Mouse (Mus musculus): Measurements from ENCODE around the gene Knl1.
A peak's percentile ranks its signal among the peaks of the same experiment; 100 is the strongest.

The Knl1 gene

GRCm38 (mm10) chr2:119040882-119041281 is 6.0 kb upstream of the Knl1 start:
- peak in 1 of 2 experiments; percentile 30 for DNase-seq

- DNase-seq, result no peak
These were observed 1.8 kb upstream of the Knl1 start for GRCm38 (mm10) chr2:119045163-119045562.

DNA sequence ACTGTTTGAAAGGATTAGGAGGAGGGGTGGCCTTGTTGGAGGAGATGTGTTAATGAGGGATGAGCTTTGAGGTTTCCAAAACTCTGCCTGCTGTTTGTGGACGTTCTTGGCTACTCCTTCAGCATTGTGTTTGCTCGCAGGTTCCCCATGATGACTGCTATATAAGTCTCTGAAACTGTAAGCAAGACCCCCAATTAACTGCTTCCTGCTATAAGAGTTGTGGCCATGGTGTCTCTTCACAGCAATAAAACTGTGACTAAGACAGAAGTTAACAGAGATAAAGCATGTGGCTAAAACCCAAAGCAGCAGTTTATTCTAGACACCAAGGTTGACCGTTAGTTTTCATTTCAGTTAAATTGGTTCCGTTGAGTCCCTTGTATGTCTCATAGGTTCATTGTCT is 930 bp downstream of the Knl1 start:
- DNase-seq, result no peak

- no peak for DNase-seq
These were observed 3.3 kb downstream of the Knl1 start for GRCm38 (mm10) chr2:119050132-119050650.

GRCm38 (mm10) chr2:119060139-119060538 is 13.2 kb downstream of the Knl1 start:
- DNase-seq, result no peak

- DNase-seq, result no peak
These were observed 25.5 kb downstream of the Knl1 start for GRCm38 (mm10) chr2:119072397-119072796.

DNA sequence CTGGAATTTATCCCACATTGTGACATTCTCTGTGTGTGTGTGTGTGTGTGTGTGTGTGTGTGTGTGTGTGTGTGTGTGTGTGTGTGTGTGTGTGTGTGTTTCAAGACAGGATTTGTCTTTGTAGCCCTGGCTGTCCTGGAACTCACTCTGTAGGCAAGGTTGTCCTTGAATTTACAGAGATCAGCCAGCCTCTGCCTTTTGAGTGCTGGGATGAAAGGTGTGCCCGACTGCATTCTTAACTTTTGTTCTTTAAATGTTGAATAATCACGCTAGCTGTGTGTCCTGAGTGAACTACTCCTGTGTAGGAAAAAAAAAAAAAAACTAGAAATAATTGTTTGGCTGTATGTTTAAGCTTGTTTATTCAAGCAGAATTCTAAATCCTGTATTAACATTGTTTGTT is 39.2 kb downstream of the Knl1 start:
- no peak for DNase-seq

GRCm38 (mm10) chr2:119101552-119101951 is 54.6 kb downstream of the Knl1 start:
- no peak for DNase-seq

DNA sequence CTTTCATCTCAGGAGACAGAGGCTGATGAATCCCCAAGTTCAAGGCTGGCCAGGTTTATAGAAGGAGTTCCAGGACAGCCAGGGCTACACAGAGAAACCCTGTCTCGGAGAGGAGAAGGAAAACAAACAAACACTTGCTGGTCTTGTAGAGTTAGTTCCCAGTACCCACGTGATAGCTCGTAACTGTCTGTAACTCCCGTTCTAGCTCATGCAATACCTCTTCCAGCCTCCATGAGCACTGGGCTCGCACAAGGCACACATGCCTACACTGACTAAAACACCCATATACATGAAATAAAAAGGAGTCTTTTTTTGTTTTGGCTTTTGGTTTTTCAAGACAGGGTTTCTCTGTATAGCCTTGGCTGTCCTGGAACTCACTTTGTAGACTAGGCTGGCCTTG is 59.7 kb downstream of the Knl1 start:
- DNase-seq, result no peak

DNA sequence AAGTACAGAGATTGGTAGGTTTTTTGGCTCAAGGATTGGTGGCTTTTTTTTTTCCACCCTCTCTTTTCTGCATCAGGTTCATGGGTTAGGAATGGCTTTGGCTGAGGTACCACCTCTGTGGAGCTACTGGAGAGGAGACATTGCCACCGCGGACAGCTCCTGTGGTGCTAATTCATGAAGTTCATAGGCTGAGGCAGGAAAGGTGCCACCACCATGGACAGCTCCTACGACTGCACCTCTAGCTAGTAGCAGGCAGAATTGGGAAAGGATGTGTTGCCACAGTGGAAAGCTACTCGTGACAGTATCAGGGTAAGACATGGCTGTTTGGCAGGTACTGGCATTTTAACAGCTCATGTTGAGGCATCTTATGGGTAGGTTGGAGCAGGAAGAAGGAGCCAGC is 61.6 kb downstream of the Knl1 start:
- DNase-seq, result peak; percentile 4 to 61

GRCm38 (mm10) chr2:119111060-119111459 is 64.1 kb downstream of the Knl1 start:
- DNase-seq, result no peak

DNA sequence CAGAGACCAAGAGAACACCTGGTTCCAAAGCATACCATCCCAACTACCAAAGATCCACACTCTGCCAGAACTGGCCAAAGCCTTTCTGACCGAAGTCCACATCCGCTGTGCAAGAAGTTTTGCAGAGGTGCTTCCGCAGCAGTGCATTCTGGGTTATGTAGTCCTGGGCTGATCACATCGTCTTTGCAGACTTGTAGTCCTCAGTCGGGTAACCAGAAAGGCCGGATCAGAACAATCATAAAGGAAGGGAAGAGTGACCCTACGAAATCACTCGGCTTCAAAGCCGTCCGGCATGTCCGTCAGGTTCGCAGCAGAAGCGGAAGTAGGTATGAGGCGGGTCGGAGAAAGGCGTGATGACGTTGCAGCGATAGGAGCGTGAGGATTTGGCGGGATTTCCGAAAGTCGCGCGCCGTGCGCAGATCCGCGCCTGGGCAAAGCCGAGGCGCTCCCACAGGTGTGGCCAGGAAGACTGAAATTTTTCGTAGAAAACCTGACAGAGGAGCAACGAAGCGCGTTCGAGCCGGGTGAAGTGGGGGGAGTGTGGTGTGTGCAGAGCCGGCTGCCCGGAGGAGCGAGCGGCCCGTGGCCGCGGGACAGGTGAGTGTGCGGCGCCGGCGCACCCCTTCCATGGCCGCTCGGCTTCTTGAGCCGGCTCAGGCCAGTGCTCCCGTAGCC is 65.7 kb downstream of the Knl1 start, which contains the start of gene Rad51:
TSS of gene Rad51 (plus strand) at position 356 of the 675 bp plus-strand sequence.
- DNase-seq, result peak; percentile 87 to 88

DNA sequence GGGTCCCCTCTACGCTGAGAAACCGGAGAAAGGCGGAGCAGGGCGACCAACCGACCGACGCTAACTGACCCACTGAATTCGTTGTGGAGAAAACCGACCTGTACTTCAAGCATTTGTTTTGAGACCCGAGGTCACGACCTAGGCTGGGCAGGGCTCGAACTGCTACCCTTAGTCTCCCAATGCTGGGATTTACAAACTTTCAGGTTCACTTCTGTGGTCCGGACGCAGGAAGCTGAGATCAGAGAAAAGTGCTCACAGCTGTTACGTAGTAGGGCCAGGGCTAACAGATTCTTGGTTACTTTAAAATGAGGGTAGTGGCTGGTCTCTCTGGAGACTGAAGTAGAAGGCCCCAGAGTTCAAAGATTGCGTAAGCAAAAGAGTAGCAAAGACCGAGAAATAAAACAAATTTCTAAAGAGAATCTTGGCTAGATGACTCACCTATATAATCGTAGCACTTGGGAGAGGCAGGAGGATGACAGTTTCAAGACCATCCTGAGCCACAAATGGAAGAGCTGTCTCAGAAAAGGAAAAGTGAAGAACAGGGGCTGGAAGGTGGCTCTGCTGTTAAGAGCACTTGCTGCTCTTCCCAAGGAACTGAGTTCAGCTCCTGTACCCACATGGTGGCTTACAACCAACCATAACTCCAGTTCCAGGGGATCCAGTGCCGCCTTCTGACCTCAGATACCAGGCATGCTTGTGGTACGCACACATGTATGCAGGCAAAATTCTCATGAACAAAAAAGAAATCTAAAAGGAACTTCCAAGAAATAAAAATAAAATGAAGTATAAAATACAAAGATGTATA is 66.4 kb downstream of the Knl1 start:
- no peak for DNase-seq

- no peak for DNase-seq
These were observed 89.5 kb downstream of the Knl1 start for GRCm38 (mm10) chr2:119136346-119136898.

DNA sequence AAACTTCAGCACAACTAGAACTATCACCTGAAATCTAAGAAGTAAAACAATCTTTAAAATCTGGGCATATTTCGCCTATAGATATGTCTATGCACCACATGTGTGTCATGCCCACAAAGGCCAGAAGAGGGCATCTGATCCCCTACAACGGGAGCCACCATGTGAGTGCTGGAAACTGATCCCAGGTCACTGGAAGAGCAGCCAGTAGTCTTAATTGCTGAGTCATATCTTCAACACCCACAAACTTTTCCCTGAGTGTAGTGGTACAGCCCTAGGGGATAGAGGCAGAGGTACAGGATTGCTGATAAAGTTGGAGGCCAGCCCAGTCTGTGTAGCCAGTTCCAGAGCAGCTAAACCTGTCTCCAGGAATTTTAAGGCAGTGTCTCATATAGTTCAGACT is 98.3 kb downstream of the Knl1 start:
- peak in 1 of 2 experiments; percentile 22 for DNase-seq

GRCm38 (mm10) chr2:119146435-119146834 is 99.5 kb downstream of the Knl1 start:
- no peak for DNase-seq

DNA sequence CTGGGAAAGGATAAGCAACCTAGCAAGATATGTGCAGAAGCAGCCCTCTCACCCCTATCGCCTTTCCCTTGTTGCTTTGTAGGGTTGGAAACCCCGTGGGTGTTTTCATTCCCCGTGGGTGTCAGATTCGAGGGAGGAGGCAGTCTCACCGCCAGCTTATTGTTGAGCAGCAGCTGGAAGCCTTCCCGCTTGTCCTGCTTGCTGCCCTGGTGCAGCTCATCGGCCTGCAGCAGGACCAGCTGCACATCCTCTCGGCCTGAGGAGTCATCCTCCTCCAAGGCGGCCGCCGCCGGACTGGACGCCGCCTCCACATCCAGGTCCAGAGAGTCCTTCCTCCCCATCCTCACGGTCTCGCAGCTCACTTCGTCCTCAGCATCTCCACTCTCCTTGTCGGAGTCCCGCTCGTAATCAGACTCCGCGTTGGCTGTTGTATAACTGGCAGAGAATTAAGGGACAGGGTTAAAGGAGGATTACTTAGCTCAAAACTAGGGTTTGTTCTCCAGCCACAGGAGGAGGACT is 100.3 kb downstream of the Knl1 start:
- DNase-seq, result no peak

DNA sequence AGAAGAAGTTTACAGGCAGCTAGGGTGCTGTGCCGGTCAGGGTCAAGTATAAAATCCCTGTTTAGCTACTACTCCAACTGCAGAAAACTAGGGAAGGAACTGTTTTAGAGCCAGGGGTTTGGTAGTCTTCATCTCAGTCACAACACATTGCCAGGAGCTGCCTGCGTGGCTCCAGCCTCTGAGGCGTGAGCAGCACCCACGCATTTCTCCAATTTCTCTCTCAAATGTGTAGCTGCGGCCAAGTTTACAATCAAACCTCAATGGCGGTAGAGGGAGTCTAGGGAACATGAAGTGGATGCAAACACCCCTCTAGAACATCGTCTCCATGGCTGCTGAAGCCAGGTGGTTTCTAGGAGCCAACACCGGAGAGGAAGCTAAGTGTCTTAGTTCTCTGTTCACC is 100.9 kb downstream of the Knl1 start:
- no peak for DNase-seq

DNA sequence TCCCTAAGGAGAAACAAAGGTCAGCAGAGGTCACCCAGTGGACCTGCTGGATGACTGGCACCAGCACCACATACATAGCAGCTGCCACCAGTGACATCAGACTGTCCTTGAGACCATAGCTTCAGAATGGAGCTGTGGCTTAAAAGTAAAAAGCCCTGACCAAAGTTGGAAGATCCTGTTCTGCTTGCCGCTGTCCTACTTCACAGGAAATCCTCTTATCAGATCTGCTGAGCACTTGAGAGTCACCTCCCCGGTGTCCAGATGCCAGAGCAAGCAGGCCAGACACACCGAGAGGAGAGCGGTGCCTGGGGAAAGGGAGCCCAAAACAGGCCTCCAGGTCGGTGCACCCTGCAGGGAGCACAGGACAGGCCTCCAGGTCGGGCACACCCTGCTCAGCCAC is 105.3 kb downstream of the Knl1 start:
- no peak for DNase-seq

GRCm38 (mm10) chr2:119154683-119155082 is 107.8 kb downstream of the Knl1 start:
- no peak for DNase-seq
